Mouse (Mus musculus) small intestine, adult 2 months (tissue): Measurements from ENCODE around the gene Abhd14b. TPM values are rescaled to one million over a fixed set of nuclear protein-coding genes. Genes with fewer than 3 reads are reported as not detected.

ENCODE experiments used
- H3K27ac ChIP-seq: fragments of 200-500 bp; 2 replicates; pipeline ENCODE4 v1.5.1; 2012; ENCODE audit warnings: low read depth, low read length, control low read depth, inconsistent platforms; ENCODE audit not compliant: insufficient read depth
- H3K27me3 ChIP-seq: fragments of 200-500 bp; 2 replicates; pipeline ENCODE4 v1.6.1; 2012; ENCODE audit warnings: mild to moderate bottlenecking, moderate library complexity, low read length, inconsistent platforms; ENCODE audit not compliant: control insufficient read depth, insufficient read depth
- H3K36me3 ChIP-seq: fragments of 200-500 bp; 2 replicates; pipeline ENCODE4 v1.6.1; 2012; ENCODE audit warnings: mild to moderate bottlenecking, low read length, control low read depth, inconsistent platforms; ENCODE audit not compliant: control insufficient read depth, insufficient read depth
- H3K4me1 ChIP-seq: fragments of 200-500 bp; 2 replicates; pipeline ENCODE4 v1.6.1; 2012; ENCODE audit warnings: low read length, inconsistent platforms, mixed read lengths; ENCODE audit not compliant: control insufficient read depth, insufficient read depth, insufficient read length
- H3K4me3 ChIP-seq: fragments of 200-500 bp; 2 replicates; pipeline ENCODE4 v1.5.1; 2012; ENCODE audit warnings: low read depth, mild to moderate bottlenecking, control low read depth, inconsistent platforms, low read length, moderate library complexity
- CTCF ChIP-seq: fragments of 200-500 bp; IDR thresholded peaks from 2 replicates; pipeline ENCODE4 v1.5.1; 2012; ENCODE audit warnings: low read depth, mild to moderate bottlenecking, control low read depth, inconsistent platforms, low read length, moderate library complexity, mixed read lengths; ENCODE audit not compliant: insufficient replicate concordance, insufficient read length; ENCODE audit errors: extremely low read depth
- POLR2A ChIP-seq: fragments of 200-500 bp; IDR thresholded peaks from 2 replicates; pipeline ENCODE4 v1.6.1; 2012; ENCODE audit warnings: low read depth, mild to moderate bottlenecking, control low read depth, inconsistent platforms, low read length, moderate library complexity
- WGBS: fragments of 180-500 bp; shearing (Covaris S2); methylation state at CpG from one replicate; pipeline ENCODE4 v1.1.7; 2018; 5-methylcytosine and 5-hydroxymethylcytosine counted together
- polyA plus RNA-seq: library from polyadenylated mRNA; depleted of rRNA; stranded (reverse); fragments of >200 nt; gene quantifications from 2 replicates; pipeline ENCODE4 v1.2.3, GENCODE M21; 2012; rRNA removed

Abhd14b gene
- polyA plus RNA-seq: 40.3 and 53.1 TPM in 2 replicates

GRCm38 (mm10) chr9:106447348-106447747 is at the start of gene Abhd14b, which contains the start of gene Abhd14a:
Abhd14b (plus strand) TSS chr9:106447459.
Abhd14a (minus strand) TSS chr9:106447678.
- Histone ChIP-seq H3K4me1 (peaks cover 28% of the 10 kb centered on the region), H3K27ac (peak within 1 kb of the TSS; percentile 72), H3K4me3 (peak within 1 kb of the TSS; percentile 74), H3K36me3 (no peaks in the 10 kb centered on the region), H3K27me3 (no peaks in the 10 kb centered on the region)
- WGBS: under 1% methylated on average over 24 of the region's 24 CpGs
- TF ChIP-seq CTCF: peak; percentile 57; the same call in 1 of the 2 replicates
- peak; percentile 64 for TF ChIP-seq POLR2A

GRCm38 (mm10) chr9:106397733-106398132 is 49.5 kb upstream of the Abhd14b start:
- Histone ChIP-seq H3K4me3 (no peak overlapping the region), H3K27me3 (no peaks in the 10 kb centered on the region), H3K4me1 (peaks cover 2% of the 10 kb centered on the region), H3K27ac (no peak overlapping the region), H3K36me3 (no peaks in the 10 kb centered on the region)
- TF ChIP-seq CTCF (no peak), POLR2A (no peak)
- WGBS: 63% methylated on average over 4 of the region's 4 CpGs

- H3K36me3 ChIP-seq: no peaks in the 10 kb centered on the region
- 51% methylated on average over 9 of the region's 9 CpGs for WGBS
- H3K4me1 ChIP-seq: peaks cover 2% of the 10 kb centered on the region; the same call in 1 of the 2 replicates
- no peak for TF ChIP-seq POLR2A
- no peak for TF ChIP-seq CTCF
- H3K27ac ChIP-seq: no peak overlapping the region
- no peak overlapping the region for H3K4me3 ChIP-seq
- no peaks in the 10 kb centered on the region for H3K27me3 ChIP-seq
These were observed 48.5 kb upstream of the Abhd14b start for GRCm38 (mm10) chr9:106398667-106399311.

GRCm38 (mm10) chr9:106399808-106400207 is 47.5 kb upstream of the Abhd14b start:
- 90% methylated on average over 3 of the region's 3 CpGs for WGBS
- no peak overlapping the region for H3K4me3 ChIP-seq
- no peaks in the 10 kb centered on the region for H3K27me3 ChIP-seq
- no peaks in the 10 kb centered on the region for H3K36me3 ChIP-seq
- no peak for TF ChIP-seq CTCF
- no peak for TF ChIP-seq POLR2A
- peaks cover 2% of the 10 kb centered on the region; the same call in 1 of the 2 replicates for H3K4me1 ChIP-seq
- no peak overlapping the region for H3K27ac ChIP-seq

- no peak overlapping the region for H3K27ac ChIP-seq
- H3K4me1 ChIP-seq: peaks cover 5% of the 10 kb centered on the region; the same call in 1 of the 2 replicates
- no peaks in the 10 kb centered on the region for H3K36me3 ChIP-seq
- TF ChIP-seq POLR2A: no peak
- TF ChIP-seq CTCF: no peak
- 43% methylated on average over 5 of the region's 5 CpGs for WGBS
- no peaks in the 10 kb centered on the region for H3K27me3 ChIP-seq
- H3K4me3 ChIP-seq: no peak overlapping the region
These were observed 45.1 kb upstream of the Abhd14b start for GRCm38 (mm10) chr9:106402149-106402548.

- no peak for TF ChIP-seq CTCF
- TF ChIP-seq POLR2A: no peak
- Histone ChIP-seq H3K4me3 (no peak overlapping the region), H3K27ac (no peak overlapping the region), H3K4me1 (peaks cover 5% of the 10 kb centered on the region; the same call in 1 of the 2 replicates), H3K36me3 (no peaks in the 10 kb centered on the region), H3K27me3 (no peaks in the 10 kb centered on the region)
- WGBS: 81% methylated on average over 16 of the region's 16 CpGs
These were observed 44.5 kb upstream of the Abhd14b start for GRCm38 (mm10) chr9:106402607-106403375.

- H3K4me3 ChIP-seq: no peak overlapping the region
- 32% methylated on average over 6 of the region's 6 CpGs for WGBS
- H3K27me3 ChIP-seq: no peaks in the 10 kb centered on the region
- no peaks in the 10 kb centered on the region for H3K36me3 ChIP-seq
- TF ChIP-seq POLR2A: no peak
- no peak for TF ChIP-seq CTCF
- no peak overlapping the region for H3K27ac ChIP-seq
- H3K4me1 ChIP-seq: peaks cover 2% of the 10 kb centered on the region; the same call in 1 of the 2 replicates
These were observed 42.0 kb upstream of the Abhd14b start for GRCm38 (mm10) chr9:106405275-106405674.
